ENCODE assay signal across 8 mouse cellular contexts in genomic region chr8:13678182-13678581, GRCm38 (mm10). TPM values are rescaled to one million over a fixed set of nuclear protein-coding genes. Genes with fewer than 3 reads are reported as not detected.
DNase-seq lines count a peak whose midpoint lies in the region; ATAC-seq and TF ChIP-seq lines count a peak whose summit lies in the region.

No protein-coding gene starts in this region.

- no peak for ATAC-seq in kidney, postnatal 0 days (replicated peaks; ENCODE audit: low FRiP score, low read depth)
- no peak for ATAC-seq in embryonic facial prominence, embryonic 11.5 days (replicated peaks; ENCODE audit: insufficient number of reproducible peaks, low FRiP score, low TSS enrichment, low read depth)
- ATAC-seq in intestine, postnatal 0 days, result no peak
- no peak for ATAC-seq in neural tube, embryonic 13.5 days (ENCODE audit: low read depth)

- WGBS in kidney, postnatal 0 days, result 38% methylated on average over 8 of the region's 8 CpGs
- 50% methylated on average over 8 of the region's 8 CpGs for WGBS in embryonic facial prominence, embryonic 11.5 days
- 28% methylated on average over 8 of the region's 8 CpGs for WGBS in intestine, postnatal 0 days
- WGBS in neural tube, embryonic 13.5 days, result 50% methylated on average over 8 of the region's 8 CpGs

- H3K9ac ChIP-seq in kidney, postnatal 0 days (ENCODE audit: low read depth, low read length), result no peak overlapping the region
- no peak overlapping the region for H3K9ac ChIP-seq in embryonic facial prominence, embryonic 11.5 days (replicated peaks; ENCODE audit: low read length)
- no peak overlapping the region for H3K9ac ChIP-seq in intestine, postnatal 0 days (ENCODE audit: low read depth, low read length)
- H3K9ac ChIP-seq in neural tube, embryonic 13.5 days, result no peak overlapping the region; the same call in 1 of the 2 replicates

- no peak for DNase-seq in kidney, postnatal 0 days (ENCODE audit: low spot score)
- DNase-seq in kidney, adult 8-10 months, result no peak
- no peak for DNase-seq in embryonic facial prominence, embryonic 11.5 days (ENCODE audit: low spot score)
- DNase-seq in adrenal gland, postnatal 36 days, result no peak
- no peak for DNase-seq in adrenal gland, adult 18-20 months (ENCODE audit: low spot score in 2 of 2)
- DNase-seq in kidney, postnatal 10 days, result no peak

- no peaks in the 10 kb centered on the region for H3K27me3 ChIP-seq in kidney, postnatal 0 days (ENCODE audit: insufficient read depth, low read length)
- H3K27me3 ChIP-seq in embryonic facial prominence, embryonic 11.5 days (ENCODE audit: control insufficient read depth, insufficient read depth, low read length), result no peaks in the 10 kb centered on the region
- H3K27me3 ChIP-seq in intestine, postnatal 0 days (replicated peaks; ENCODE audit: control insufficient read depth, insufficient read depth, low read length), result 0 out of 2 replicates have a peak, but pooled peaks cover 6% of the 10 kb centered on the region
- no peaks in the 10 kb centered on the region for H3K27me3 ChIP-seq in neural tube, embryonic 13.5 days

- no peak overlapping the region for H3K27ac ChIP-seq in kidney, postnatal 0 days
- H3K27ac ChIP-seq in embryonic facial prominence, embryonic 11.5 days (replicated peaks; ENCODE audit: low read depth, low read length), result no peak overlapping the region
- no peak overlapping the region for H3K27ac ChIP-seq in intestine, postnatal 0 days (ENCODE audit: low read depth, low read length)
- H3K27ac ChIP-seq in neural tube, embryonic 13.5 days (replicated peaks), result no peak overlapping the region

- TF ChIP-seq CTCF in kidney, postnatal 0 days (IDR thresholded peaks at IDR 0.05; ENCODE audit: low read depth), result no peak
- TF ChIP-seq CTCF in intestine, postnatal 0 days (IDR thresholded peaks at IDR 0.05; ENCODE audit: low read depth), result no peak

- H3K4me1 ChIP-seq in kidney, postnatal 0 days (replicated peaks; ENCODE audit: insufficient read depth, low read length), result peaks cover 17% of the 10 kb centered on the region; the same call in 1 of the 2 replicates
- H3K4me1 ChIP-seq in embryonic facial prominence, embryonic 11.5 days (ENCODE audit: control insufficient read depth, insufficient read depth, low read length), result no peaks in the 10 kb centered on the region
- H3K4me1 ChIP-seq in intestine, postnatal 0 days (replicated peaks; ENCODE audit: control insufficient read depth, insufficient read depth, low read length), result no peaks in the 10 kb centered on the region
- H3K4me1 ChIP-seq in neural tube, embryonic 13.5 days (replicated peaks), result peaks cover 36% of the 10 kb centered on the region

- peak overlapping the region; percentile 71; the same call in 1 of the 2 replicates for H3K4me3 ChIP-seq in kidney, postnatal 0 days (replicated peaks; ENCODE audit: low read depth, low read length)
- H3K4me3 ChIP-seq in embryonic facial prominence, embryonic 11.5 days (ENCODE audit: low read depth, low read length), result peak overlapping the region; percentile 80; the same call in 1 of the 2 replicates
- peak overlapping the region; percentile 75; the same call in 1 of the 2 replicates for H3K4me3 ChIP-seq in intestine, postnatal 0 days (ENCODE audit: low read depth, low read length)
- peak overlapping the region; percentile 74 for H3K4me3 ChIP-seq in neural tube, embryonic 13.5 days

- H3K36me3 ChIP-seq in kidney, postnatal 0 days (ENCODE audit: insufficient read depth, low read length), result no peaks in the 10 kb centered on the region
- H3K36me3 ChIP-seq in embryonic facial prominence, embryonic 11.5 days (replicated peaks; ENCODE audit: control insufficient read depth, insufficient read depth, low read depth, low read length), result no peaks in the 10 kb centered on the region
- no peaks in the 10 kb centered on the region for H3K36me3 ChIP-seq in intestine, postnatal 0 days (ENCODE audit: control insufficient read depth, insufficient read depth)
- no peaks in the 10 kb centered on the region for H3K36me3 ChIP-seq in neural tube, embryonic 13.5 days

- no peaks in the 10 kb centered on the region for H3K9me3 ChIP-seq in kidney, postnatal 0 days (replicated peaks; ENCODE audit: low read length)
- no peaks in the 10 kb centered on the region for H3K9me3 ChIP-seq in embryonic facial prominence, embryonic 11.5 days (replicated peaks; ENCODE audit: control insufficient read depth, low read length)
- H3K9me3 ChIP-seq in intestine, postnatal 0 days (ENCODE audit: control insufficient read depth), result no peaks in the 10 kb centered on the region
- no peaks in the 10 kb centered on the region for H3K9me3 ChIP-seq in neural tube, embryonic 13.5 days

- peak overlapping the region; percentile 77 for H3K4me2 ChIP-seq in kidney, postnatal 0 days (ENCODE audit: low read length)
- H3K4me2 ChIP-seq in embryonic facial prominence, embryonic 11.5 days (ENCODE audit: low read depth, low read length), result peak overlapping the region; percentile 47
- peak overlapping the region; percentile 97 for H3K4me2 ChIP-seq in intestine, postnatal 0 days (replicated peaks; ENCODE audit: low read depth)
- peak overlapping the region; percentile 63 for H3K4me2 ChIP-seq in neural tube, embryonic 13.5 days

RNA-seq across cellular contexts. Expression of gene Rasa3, which starts 0.8 kb away (rescaled TPM):
- polyA plus RNA-seq in kidney, postnatal 0 days (2015; fragmentation: Nextera tagmentation; extraction: Ambion mirVana), result 14.0 and 15.6 TPM in 2 replicates
- polyA plus RNA-seq in embryonic facial prominence, embryonic 11.5 days (2014; fragmentation: Nextera tagmentation; extraction: Ambion mirVana), result 20.7 and 21.8 TPM in 2 replicates
- 9.8 and 9.9 TPM in 2 replicates for polyA plus RNA-seq in intestine, postnatal 0 days (2015; fragmentation: Nextera tagmentation; extraction: Ambion mirVana)
- 28.3 and 30.7 TPM in 2 replicates for polyA plus RNA-seq in neural tube, embryonic 13.5 days (2015; fragmentation: Nextera tagmentation; extraction: Ambion mirVana)
- 10 to 100 TPM; 34.5 to 64.0 TPM for total RNA-seq in adrenal gland, postnatal 36 days (2021)
- total RNA-seq in adrenal gland, adult 18-20 months (2021), result 10 to 100 TPM; 19.1 to 30.6 TPM

RNA-seq across cellular contexts. Expression of gene Cfap97d2, which starts 27.5 kb away (rescaled TPM):
- not detected in 2 replicates for polyA plus RNA-seq in kidney, postnatal 0 days (2015; fragmentation: Nextera tagmentation; extraction: Ambion mirVana)
- polyA plus RNA-seq in embryonic facial prominence, embryonic 11.5 days (2014; fragmentation: Nextera tagmentation; extraction: Ambion mirVana), result 0.27 TPM in 1 of 2 replicates, not detected in the other
- polyA plus RNA-seq in intestine, postnatal 0 days (2015; fragmentation: Nextera tagmentation; extraction: Ambion mirVana), result not detected in 2 replicates
- 1.3 and 1.8 TPM in 2 replicates for polyA plus RNA-seq in neural tube, embryonic 13.5 days (2015; fragmentation: Nextera tagmentation; extraction: Ambion mirVana)
- total RNA-seq in adrenal gland, postnatal 36 days (2021), result under 1 TPM in 1 of 2 experiments, not detected in 1; 0.20 TPM
- not detected for total RNA-seq in adrenal gland, adult 18-20 months (2021)

Comparison
In these comparisons a context has a peak if more than half of its experiments do, and no peak if none do; other contexts are left out.
1. H3K4me2 ChIP-seq: peak in every context shown above with its lines; median percentile 97 in intestine, postnatal 0 days; 77 in kidney, postnatal 0 days; 63 in neural tube, embryonic 13.5 days; 47 in embryonic facial prominence, embryonic 11.5 days.